Comparison of ENCODE assay signal across 9 mouse cellular contexts in the genomic region with DNA sequence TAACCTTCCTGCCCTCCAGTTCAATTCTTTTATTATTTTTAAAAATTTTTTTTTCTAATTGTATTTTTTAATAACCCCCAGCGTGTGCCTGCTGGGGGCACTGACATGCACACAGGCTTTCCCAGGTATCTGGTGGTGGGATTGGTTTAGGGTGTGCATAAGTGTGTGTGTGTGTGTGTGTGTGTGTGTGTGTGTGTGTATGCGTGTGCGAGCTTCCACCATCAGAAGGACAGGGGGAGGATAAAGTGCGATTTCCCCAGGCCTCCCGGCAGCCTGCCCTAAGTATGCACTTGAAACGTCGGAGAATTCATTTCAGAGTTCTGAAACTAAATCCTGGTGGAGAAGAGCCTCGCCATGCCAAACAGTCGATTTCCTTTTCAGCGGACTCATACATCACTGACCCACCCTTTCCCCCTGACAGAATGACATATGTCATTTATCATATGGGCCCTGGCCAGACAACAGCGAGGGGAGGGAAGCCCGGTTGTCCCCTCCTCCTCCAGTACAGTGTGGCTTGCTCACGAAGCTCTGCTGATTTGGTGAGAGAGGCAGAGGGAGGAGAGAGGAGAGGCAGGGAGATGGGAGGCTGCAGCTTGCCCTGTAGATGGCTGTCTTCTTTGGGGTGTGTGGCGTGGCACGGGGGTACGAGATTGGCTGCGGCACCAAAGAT. TPM values are rescaled to one million over a fixed set of nuclear protein-coding genes. Genes with fewer than 3 reads are reported as not detected.
DNase-seq lines count a peak whose midpoint lies in the region; ATAC-seq and TF ChIP-seq lines count a peak whose summit lies in the region.
"Had no signal": no experiment of that assay in that cellular context is flagged by ENCODE, and none has a peak within 500 bp of the region (broad histone marks: within the 10 kb centered on the region; RNA-seq: fewer than 3 reads in every experiment).

No protein-coding gene starts in this region.

- no peak for TF ChIP-seq POLR2A in limb, embryonic 14.5 days (IDR thresholded peaks at IDR 0.05; ENCODE audit: borderline replicate concordance, extremely low read depth, insufficient read depth, insufficient read length)

- peak overlapping the region; percentile 52 for H3K4me2 ChIP-seq in heart, embryonic 15.5 days
- peak overlapping the region; percentile 36 for H3K4me2 ChIP-seq in embryonic facial prominence, embryonic 15.5 days (replicated peaks)
- peak overlapping the region; percentile 38 for H3K4me2 ChIP-seq in limb, embryonic 14.5 days (replicated peaks; ENCODE audit: low read depth, low read length, severe bottlenecking)
- H3K4me2 ChIP-seq in midbrain, postnatal 0 days (ENCODE audit: low read depth, low read length, poor library complexity, severe bottlenecking): peak overlapping the region; percentile 32

- peak; percentile 65; the same call in 1 of the 2 replicates for ATAC-seq in heart, embryonic 15.5 days (replicated peaks; ENCODE audit: insufficient number of reproducible peaks, insufficient read depth, low FRiP score, low read depth)
- 0 out of 2 replicates have a peak, but pooled peaks have one; percentile 19 for ATAC-seq in embryonic facial prominence, embryonic 15.5 days (ENCODE audit: insufficient number of reproducible peaks, low FRiP score, low TSS enrichment, low read depth)
- ATAC-seq in limb, embryonic 14.5 days (ENCODE audit: low FRiP score, low read depth): peak; percentile 31; the same call in 1 of the 2 replicates
- peak; percentile 56; the same call in 1 of the 2 replicates for ATAC-seq in midbrain, postnatal 0 days (ENCODE audit: low FRiP score)

- no peaks in the 10 kb centered on the region for H3K9me3 ChIP-seq in heart, embryonic 15.5 days (replicated peaks)
- H3K9me3 ChIP-seq in embryonic facial prominence, embryonic 15.5 days (replicated peaks): no peaks in the 10 kb centered on the region
- no peaks in the 10 kb centered on the region for H3K9me3 ChIP-seq in limb, embryonic 14.5 days (ENCODE audit: control insufficient read depth, low read length)
- no peaks in the 10 kb centered on the region for H3K9me3 ChIP-seq in midbrain, postnatal 0 days (ENCODE audit: low read length)

- no peak for DNase-seq in heart, adult 9 months (ENCODE audit: low spot score in 2 of 2)
- DNase-seq in limb, embryonic 14.5 days (ENCODE audit: low spot score): peak; percentile 44
- DNase-seq in midbrain, postnatal 0 days (ENCODE audit: low spot score): no peak
- no peak for DNase-seq in B cell, adult 2 months
- no peak for DNase-seq in thymus, postnatal 36 days
- no peak for DNase-seq in spleen, adult 18-20 months

- no peak for TF ChIP-seq CTCF in midbrain, postnatal 0 days (IDR thresholded peaks at IDR 0.05)

- H3K4me3 ChIP-seq in heart, embryonic 15.5 days: peak overlapping the region; percentile 29; the same call in 1 of the 2 replicates
- H3K4me3 ChIP-seq in embryonic facial prominence, embryonic 15.5 days (replicated peaks): peak overlapping the region; percentile 19
- H3K4me3 ChIP-seq in limb, embryonic 14.5 days (replicated peaks; ENCODE audit: low read length): peak overlapping the region; percentile 13
- 0 out of 2 replicates have a peak overlapping the region, but pooled peaks have one; percentile 12 for H3K4me3 ChIP-seq in midbrain, postnatal 0 days (ENCODE audit: low read depth, low read length)

- H3K4me1 ChIP-seq in heart, embryonic 15.5 days (replicated peaks): peaks cover 18% of the 10 kb centered on the region
- H3K4me1 ChIP-seq in embryonic facial prominence, embryonic 15.5 days: peaks cover 26% of the 10 kb centered on the region
- H3K4me1 ChIP-seq in limb, embryonic 14.5 days (ENCODE audit: control insufficient read depth, insufficient read depth, low read length): peaks cover 29% of the 10 kb centered on the region
- H3K4me1 ChIP-seq in midbrain, postnatal 0 days (ENCODE audit: insufficient read depth, low read length): no peaks in the 10 kb centered on the region; the same call in 1 of the 2 replicates

- H3K27ac ChIP-seq in heart, embryonic 15.5 days: peak overlapping the region; percentile 34; the same call in 1 of the 2 replicates
- H3K27ac ChIP-seq in embryonic facial prominence, embryonic 15.5 days (replicated peaks): no peak overlapping the region
- no peak overlapping the region; the same call in 1 of the 2 replicates for H3K27ac ChIP-seq in limb, embryonic 14.5 days (replicated peaks; ENCODE audit: low read depth, low read length)
- H3K27ac ChIP-seq in midbrain, postnatal 0 days (ENCODE audit: low read depth, low read length): no peak overlapping the region

- H3K9ac ChIP-seq in heart, embryonic 15.5 days: 0 out of 2 replicates have a peak overlapping the region, but pooled peaks have one; percentile 3
- H3K9ac ChIP-seq in embryonic facial prominence, embryonic 15.5 days: no peak overlapping the region
- peak overlapping the region; percentile 12; the same call in 1 of the 2 replicates for H3K9ac ChIP-seq in limb, embryonic 14.5 days (ENCODE audit: low read depth, low read length, severe bottlenecking)
- H3K9ac ChIP-seq in midbrain, postnatal 0 days (replicated peaks; ENCODE audit: low read length, poor library complexity, severe bottlenecking): peak overlapping the region; percentile 29; the same call in 1 of the 2 replicates

- H3K36me3 ChIP-seq in heart, embryonic 15.5 days: no peaks in the 10 kb centered on the region
- H3K36me3 ChIP-seq in embryonic facial prominence, embryonic 15.5 days: no peaks in the 10 kb centered on the region
- H3K36me3 ChIP-seq in limb, embryonic 14.5 days (ENCODE audit: control insufficient read depth, insufficient read depth, low read length): 0 out of 2 replicates have a peak, but pooled peaks cover 2% of the 10 kb centered on the region
- H3K36me3 ChIP-seq in midbrain, postnatal 0 days (ENCODE audit: insufficient read depth, low read length): no peaks in the 10 kb centered on the region
- H3K36me3 ChIP-seq: G1E had no signal

- no peaks in the 10 kb centered on the region for H3K27me3 ChIP-seq in heart, embryonic 15.5 days
- H3K27me3 ChIP-seq in embryonic facial prominence, embryonic 15.5 days: no peaks in the 10 kb centered on the region
- H3K27me3 ChIP-seq in limb, embryonic 14.5 days (ENCODE audit: control insufficient read depth, insufficient read depth, low read length): no peaks in the 10 kb centered on the region
- H3K27me3 ChIP-seq in midbrain, postnatal 0 days (ENCODE audit: insufficient read depth, low read length): no peaks in the 10 kb centered on the region

- WGBS in heart, embryonic 15.5 days: 29% methylated on average over 17 of the region's 17 CpGs
- 34% methylated on average over 17 of the region's 17 CpGs for WGBS in embryonic facial prominence, embryonic 15.5 days
- WGBS in limb, embryonic 14.5 days: 11% methylated on average over 17 of the region's 17 CpGs
- 42% methylated on average over 17 of the region's 17 CpGs for WGBS in midbrain, postnatal 0 days

RNA-seq across cellular contexts. Expression of a gene that starts 9.9 kb away (rescaled TPM):
- 2.4 TPM in 2 replicates for polyA plus RNA-seq in heart, embryonic 15.5 days (2015; fragmentation: Nextera tagmentation; extraction: Ambion mirVana)
- polyA plus RNA-seq in embryonic facial prominence, embryonic 15.5 days (2015; fragmentation: Nextera tagmentation; extraction: Ambion mirVana): 12.0 and 14.4 TPM in 2 replicates
- 13.9 and 14.3 TPM in 2 replicates for polyA plus RNA-seq in limb, embryonic 14.5 days (2012; rRNA removed)
- polyA plus RNA-seq in limb, embryonic 14.5 days (2014; fragmentation: Nextera tagmentation; extraction: Ambion mirVana): 10.4 and 10.8 TPM in 2 replicates
- 11.1 and 11.9 TPM in 2 replicates for total RNA-seq in midbrain, postnatal 0 days (2014; rRNA removed)
- polyA plus RNA-seq in midbrain, postnatal 0 days (2015; fragmentation: Nextera tagmentation; extraction: Ambion mirVana): 5.1 and 6.7 TPM in 2 replicates
- total RNA-seq: G1E had no signal
- polyA plus RNA-seq: G1E had no signal
